Mouse (Mus musculus) CH12.LX (cell line): ENCODE results near the gene Ppp1r9b. TPM values are rescaled to one million over a fixed set of nuclear protein-coding genes. Genes with fewer than 3 reads are reported as not detected.

Experiments
- DNase-seq: peaks from one replicate; pipeline ENCODE4 v3.0.0-alpha.2; 2013; ENCODE audit errors: extremely low read depth
- H3K27ac ChIP-seq: 2 replicates; pipeline ENCODE4 v1.5.1; 2012; ENCODE audit warnings: low read depth, mild to moderate bottlenecking, control low read depth, moderate library complexity; ENCODE audit not compliant: insufficient read depth
- H3K27me3 ChIP-seq: replicated peaks from 2 replicates; pipeline ENCODE3; 2012; ENCODE audit warnings: inconsistent platforms
- H3K36me3 ChIP-seq, 2 experiments: replicated peaks in 1 of 2; 2 replicates each; pipeline versions ENCODE3 to v1.6.1; 2012; ENCODE audit warnings: inconsistent platforms in 1 of 2, low read length in 1 of 2, mild to moderate bottlenecking in 1 of 2, mixed read lengths in 1 of 2, moderate library complexity in 1 of 2; ENCODE audit not compliant: control insufficient read depth in 1 of 2, insufficient read depth in 1 of 2
- H3K4me1 ChIP-seq, 2 experiments: 2 replicates each; pipeline ENCODE4 v1.6.1; 2012; ENCODE audit warnings: inconsistent platforms in 1 of 2, moderate library complexity in 1 of 2; ENCODE audit not compliant: insufficient read depth in 2 of 2, control insufficient read depth in 1 of 2
- H3K4me2 ChIP-seq: 2 replicates; pipeline ENCODE4 v1.6.1; 2012; ENCODE audit warnings: low read depth, mild to moderate bottlenecking, control low read depth; ENCODE audit not compliant: poor library complexity, insufficient read depth, severe bottlenecking
- H3K4me3 ChIP-seq, 3 experiments: fragments of 150-350 bp in 1 of 3; sonication (generic) in 1 of 3; replicated peaks in 1 of 3; 2 replicates each; pipeline versions ENCODE3 to v1.5.1; 2011 to 2012; ENCODE audit warnings: low read depth in 2 of 3, low read length in 2 of 3, mild to moderate bottlenecking in 2 of 3, moderate library complexity in 2 of 3, control low read depth in 1 of 3, improper control_type of control experiment in 1 of 3, inconsistent platforms in 1 of 3, mixed read lengths in 1 of 3; ENCODE audit not compliant: poor library complexity in 1 of 3
- H3K79me2 ChIP-seq: replicated peaks from 2 replicates; pipeline ENCODE4 v1.6.1; 2012; ENCODE audit warnings: mild to moderate bottlenecking, moderate library complexity; ENCODE audit not compliant: control insufficient read depth, poor library complexity, insufficient read depth, severe bottlenecking; ENCODE audit errors: extremely low read depth
- H3K9ac ChIP-seq: 2 replicates; pipeline ENCODE4 v1.6.1; 2012; ENCODE audit warnings: low read depth, mild to moderate bottlenecking, control low read depth, moderate library complexity; ENCODE audit not compliant: insufficient read depth
- H3K9me3 ChIP-seq: replicated peaks from 2 replicates; pipeline ENCODE3; 2012; ENCODE audit warnings: low read length, inconsistent platforms, mixed read lengths
- BHLHE40 ChIP-seq: IDR thresholded peaks from 2 replicates; pipeline ENCODE4 v1.6.1; 2011; ENCODE audit warnings: mild to moderate bottlenecking, low read depth, low read length, improper control_type of control experiment
- CHD1 ChIP-seq: IDR thresholded peaks from 2 replicates; pipeline ENCODE4 v1.6.1; 2012; ENCODE audit warnings: low read depth, low read length, improper control_type of control experiment, inconsistent platforms
- CTCF ChIP-seq, 2 experiments: IDR thresholded peaks in 1 of 2; conservative IDR thresholded peaks in 1 of 2; 2 replicates each; pipeline ENCODE4 v1.5.1; 2011 to 2012; ENCODE audit warnings: low read depth in 2 of 2, low read length in 2 of 2, improper control_type of control experiment in 1 of 2, inconsistent platforms in 1 of 2, mild to moderate bottlenecking in 1 of 2, moderate library complexity in 1 of 2
- E2F4 ChIP-seq: IDR thresholded peaks from 2 replicates; pipeline ENCODE4 v1.6.1; 2011; ENCODE audit warnings: low read depth, low read length, improper control_type of control experiment; ENCODE audit not compliant: insufficient replicate concordance
- ELF1 ChIP-seq: IDR thresholded peaks from 2 replicates; pipeline ENCODE4 v1.6.1; 2014; ENCODE audit warnings: low read depth, mild to moderate bottlenecking, inconsistent platforms, low read length, improper control_type of control experiment
- EP300 ChIP-seq: IDR thresholded peaks from 2 replicates; pipeline ENCODE4 v1.6.1; 2011; ENCODE audit warnings: low read length, improper control_type of control experiment
- ETS1 ChIP-seq: conservative IDR thresholded peaks from 2 replicates; pipeline ENCODE4 v1.6.1; 2012; ENCODE audit warnings: low read depth, mild to moderate bottlenecking, inconsistent platforms, low read length, improper control_type of control experiment, moderate library complexity
- GABPA ChIP-seq: IDR thresholded peaks from 2 replicates; pipeline ENCODE4 v1.6.1; 2012; ENCODE audit warnings: low read depth, low read length, improper control_type of control experiment, inconsistent platforms; ENCODE audit not compliant: insufficient replicate concordance
- HCFC1 ChIP-seq: IDR thresholded peaks from 2 replicates; pipeline ENCODE4 v1.6.1; 2012; ENCODE audit warnings: low read depth, mild to moderate bottlenecking, inconsistent platforms, low read length, improper control_type of control experiment
- IRF4 ChIP-seq: IDR thresholded peaks from 2 replicates; pipeline ENCODE4 v1.6.1; 2014; ENCODE audit warnings: low read depth, mild to moderate bottlenecking, inconsistent platforms, low read length, improper control_type of control experiment
- JUN ChIP-seq: IDR thresholded peaks from 2 replicates; pipeline ENCODE4 v1.6.1; 2011; ENCODE audit warnings: low read depth, mild to moderate bottlenecking, low read length, improper control_type of control experiment, moderate library complexity; ENCODE audit not compliant: insufficient read depth
- JUND ChIP-seq: conservative IDR thresholded peaks from 2 replicates; pipeline ENCODE4 v1.6.1; 2011; ENCODE audit warnings: low read depth, low read length, improper control_type of control experiment
- MAX ChIP-seq: IDR thresholded peaks from 2 replicates; pipeline ENCODE4 v1.6.1; 2011; ENCODE audit warnings: low read length, improper control_type of control experiment
- MEF2A ChIP-seq: IDR thresholded peaks from 2 replicates; pipeline ENCODE4 v1.6.1; 2014; ENCODE audit warnings: low read depth, mild to moderate bottlenecking, inconsistent platforms, low read length, improper control_type of control experiment, borderline replicate concordance
- MYC ChIP-seq: IDR thresholded peaks from 2 replicates; pipeline ENCODE4 v1.6.1; 2011; ENCODE audit warnings: low read depth, mild to moderate bottlenecking, improper control_type of control experiment, low read length
- NRF1 ChIP-seq: IDR thresholded peaks from 2 replicates; pipeline ENCODE4 v1.6.1; 2014; ENCODE audit warnings: low read depth, mild to moderate bottlenecking, inconsistent platforms, low read length, improper control_type of control experiment, moderate library complexity
- POLR2AphosphoS2 ChIP-seq: IDR thresholded peaks from 2 replicates; pipeline ENCODE4 v1.6.1; 2011; ENCODE audit warnings: low read depth, low read length, improper control_type of control experiment
- RAD21 ChIP-seq: IDR thresholded peaks from 2 replicates; pipeline ENCODE4 v1.6.1; 2011; ENCODE audit warnings: low read depth, mild to moderate bottlenecking, low read length, improper control_type of control experiment, moderate library complexity
- RCOR1 ChIP-seq: conservative IDR thresholded peaks from 2 replicates; pipeline ENCODE4 v1.6.1; 2012; ENCODE audit warnings: low read depth, mild to moderate bottlenecking, inconsistent platforms, low read length, improper control_type of control experiment
- SIN3A ChIP-seq: IDR thresholded peaks from 2 replicates; pipeline ENCODE4 v1.6.1; 2012; ENCODE audit warnings: low read length, improper control_type of control experiment, inconsistent platforms
- SMC3 ChIP-seq: IDR thresholded peaks from 2 replicates; pipeline ENCODE4 v1.6.1; 2011; ENCODE audit warnings: low read depth, low read length, improper control_type of control experiment
- TCF12 ChIP-seq: IDR thresholded peaks from 2 replicates; pipeline ENCODE4 v1.6.1; 2014; ENCODE audit warnings: low read depth, mild to moderate bottlenecking, inconsistent platforms, low read length, improper control_type of control experiment
- UBTF ChIP-seq: IDR thresholded peaks from 2 replicates; pipeline ENCODE4 v1.6.1; 2012; ENCODE audit warnings: low read depth, mild to moderate bottlenecking, inconsistent platforms, low read length, improper control_type of control experiment, moderate library complexity
- USF1 ChIP-seq: IDR thresholded peaks from 2 replicates; pipeline ENCODE4 v1.6.1; 2014; ENCODE audit warnings: low read depth, mild to moderate bottlenecking, inconsistent platforms, low read length, improper control_type of control experiment
- USF2 ChIP-seq: conservative IDR thresholded peaks from 2 replicates; pipeline ENCODE4 v1.6.1; 2011; ENCODE audit warnings: low read depth, low read length, improper control_type of control experiment
- ZC3H11A ChIP-seq: IDR thresholded peaks from 2 replicates; pipeline ENCODE4 v1.6.1; 2012; ENCODE audit warnings: low read depth, mild to moderate bottlenecking, inconsistent platforms, low read length, improper control_type of control experiment
- dilution Hi-C: fragments of 300-500 bp; cut with MboI; formaldehyde crosslinking; loops from 2 replicates; pipeline ENCODE4 v1.14.3; 2020; ENCODE audit warnings: low sequenced_read_pairs; ENCODE audit not compliant: extremely low pct_unique_long_range_greater_than_20kb, extremely low pct_ligation_motif_present
- in situ Hi-C: fragments of 300-500 bp; cut with MboI; formaldehyde crosslinking; loops from 3 replicates; pipeline ENCODE4 v1.14.3; 2019; ENCODE audit warnings: low sequenced_read_pairs, low pct_ligation_motif_present, low pct_unique_long_range_greater_than_20kb, mixed read lengths
- polyA plus RNA-seq: library from polyadenylated mRNA; unstranded; fragments of >175 nt; gene quantifications from 2 replicates; pipeline ENCODE4 v1.2.1, GENCODE M21; 2012; ENCODE audit warnings: low read depth; ENCODE audit not compliant: insufficient read length
- total RNA-seq, 2 experiments: library from RNA; depleted of rRNA; stranded (reverse); fragments of 300-350 nt in 1 of 2; fragments of >200 nt in 1 of 2; gene quantifications; 2 replicates each; pipeline ENCODE4 v1.2.3; 2012 to 2014

Ppp1r9b gene
- total and polyA plus RNA-seq, 3 experiments, result 7.8 to 21.8 (median 21.2) TPM

DNA sequence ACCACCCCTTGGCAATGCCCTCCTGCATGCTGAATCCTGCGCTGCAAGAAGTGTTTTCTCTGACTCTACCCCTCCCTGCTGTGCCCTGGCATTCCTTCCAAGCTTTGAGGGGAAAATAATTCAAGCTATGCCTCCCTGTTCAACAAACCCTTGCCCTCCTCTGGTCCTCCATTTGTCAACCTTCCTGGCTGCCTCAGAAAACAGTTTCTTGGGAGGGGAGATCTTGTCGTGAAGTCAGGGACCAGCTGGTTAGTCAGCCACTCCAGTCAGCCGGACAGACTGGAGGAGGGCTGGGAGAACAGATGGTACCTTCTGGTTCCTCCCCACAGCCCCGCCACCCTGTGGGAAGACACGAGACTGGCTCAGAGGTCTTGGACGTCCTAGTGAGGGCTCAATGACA lies 46.5 kb downstream of the Ppp1r9b start:
- H3K27me3 ChIP-seq, result peaks cover 95% of the 10 kb centered on the region
- H3K79me2 ChIP-seq, result no peaks in the 10 kb centered on the region
- TF ChIP-seq USF2, result no peak
- TF ChIP-seq SIN3A, result no peak
- no peak for TF ChIP-seq CTCF (conservative IDR thresholded peaks at IDR 0.05 in 1 of 2, IDR thresholded peaks at IDR 0.05 in 1 of 2; ENCODE audit: low read depth in 2 of 2, low read length in 2 of 2)
- TF ChIP-seq JUND, result no peak
- no peak for TF ChIP-seq CHD1
- no peak for TF ChIP-seq HCFC1
- TF ChIP-seq RAD21, result no peak
- TF ChIP-seq MAX, result no peak
- TF ChIP-seq POLR2AphosphoS2, result no peak
- no peak for TF ChIP-seq MYC
- no peak for TF ChIP-seq USF1
- TF ChIP-seq BHLHE40, result no peak
- no peak for TF ChIP-seq EP300
- TF ChIP-seq MEF2A, result no peak
- no peak for TF ChIP-seq E2F4
- no peak for TF ChIP-seq TCF12
- no peak overlapping the region for H3K4me2 ChIP-seq
- no peak overlapping the region for H3K9ac ChIP-seq
- no peaks in the 10 kb centered on the region for H3K9me3 ChIP-seq
- DNase-seq, result no peak
- H3K36me3 ChIP-seq, result no peaks in the 10 kb centered on the region
- H3K4me3 ChIP-seq, result no peak overlapping the region
- dilution Hi-C loops (no loop called here), in situ Hi-C loops (no loop called here)
- no peak overlapping the region for H3K27ac ChIP-seq
- H3K4me1 ChIP-seq, result peaks cover 0 to 13% of the 10 kb centered on the region in 2 experiments; a peak in 3 of 4 replicates

DNA sequence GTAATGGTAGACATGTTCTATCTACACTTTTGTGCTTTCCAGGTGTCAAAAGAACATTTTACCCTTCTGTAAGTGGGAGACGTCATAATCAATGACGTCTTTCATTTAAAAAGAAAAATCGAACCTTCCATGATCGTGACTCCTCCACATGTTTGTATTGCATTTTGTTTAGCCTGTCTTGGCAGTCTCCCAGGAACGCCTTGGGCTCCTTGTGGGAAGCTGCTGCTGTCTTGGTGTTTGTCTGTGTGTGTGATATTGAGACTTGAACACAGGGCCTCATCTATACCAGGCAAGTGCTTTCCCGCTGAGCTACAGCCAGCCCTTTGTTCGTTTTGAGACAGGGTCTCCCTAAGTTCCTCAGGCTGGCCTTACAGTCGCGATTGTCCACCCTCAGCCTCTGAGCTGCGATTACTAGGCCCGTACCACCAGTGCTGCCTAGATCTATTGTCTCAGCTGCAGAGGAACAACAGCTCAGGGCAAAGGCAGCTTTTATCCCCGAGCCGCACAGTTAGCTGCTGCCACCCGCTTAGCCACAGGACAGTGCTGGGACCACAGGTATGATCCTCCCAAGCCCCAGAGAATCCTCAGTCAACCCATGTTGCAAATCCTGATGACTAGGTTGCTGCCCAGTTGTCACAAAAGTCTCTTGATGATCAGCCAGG lies 47.5 kb downstream of the Ppp1r9b start:
- Histone ChIP-seq H3K27ac (no peak overlapping the region), H3K79me2 (no peaks in the 10 kb centered on the region), H3K9me3 (no peaks in the 10 kb centered on the region), H3K9ac (no peak overlapping the region), H3K27me3 (peaks cover 85% of the 10 kb centered on the region), H3K4me3 (no peak overlapping the region), H3K4me2 (no peak overlapping the region), H3K36me3 (no peaks in the 10 kb centered on the region), H3K4me1 (peaks cover 0 to 13% of the 10 kb centered on the region in 2 experiments; a peak in 3 of 4 replicates)
- DNase-seq, result no peak
- dilution Hi-C loops (no loop called here), in situ Hi-C loops (no loop called here)
- TF ChIP-seq ELF1, result no peak
- TF ChIP-seq MEF2A, result no peak
- no peak for TF ChIP-seq MAX
- no peak for TF ChIP-seq RCOR1
- TF ChIP-seq POLR2AphosphoS2, result no peak
- no peak for TF ChIP-seq NRF1
- TF ChIP-seq SMC3, result no peak
- TF ChIP-seq CTCF (conservative IDR thresholded peaks at IDR 0.05 in 1 of 2, IDR thresholded peaks at IDR 0.05 in 1 of 2; ENCODE audit: low read depth in 2 of 2, low read length in 2 of 2), result no peak
- TF ChIP-seq UBTF, result no peak
- no peak for TF ChIP-seq TCF12
- no peak for TF ChIP-seq EP300
- no peak for TF ChIP-seq BHLHE40
- TF ChIP-seq GABPA, result no peak
- TF ChIP-seq CHD1, result no peak
- TF ChIP-seq ZC3H11A, result no peak
- no peak for TF ChIP-seq JUN
- no peak for TF ChIP-seq RAD21
- TF ChIP-seq SIN3A, result no peak
- TF ChIP-seq IRF4, result no peak
- no peak for TF ChIP-seq ETS1
